Mouse (Mus musculus): ENCODE results near the gene Anp32e.
"Not testable (repeated sequence)": the region's sequence is repeated elsewhere in the genome, so short reads cannot be mapped to it uniquely, and the experiment has no call there.

The Anp32e gene

DNA sequence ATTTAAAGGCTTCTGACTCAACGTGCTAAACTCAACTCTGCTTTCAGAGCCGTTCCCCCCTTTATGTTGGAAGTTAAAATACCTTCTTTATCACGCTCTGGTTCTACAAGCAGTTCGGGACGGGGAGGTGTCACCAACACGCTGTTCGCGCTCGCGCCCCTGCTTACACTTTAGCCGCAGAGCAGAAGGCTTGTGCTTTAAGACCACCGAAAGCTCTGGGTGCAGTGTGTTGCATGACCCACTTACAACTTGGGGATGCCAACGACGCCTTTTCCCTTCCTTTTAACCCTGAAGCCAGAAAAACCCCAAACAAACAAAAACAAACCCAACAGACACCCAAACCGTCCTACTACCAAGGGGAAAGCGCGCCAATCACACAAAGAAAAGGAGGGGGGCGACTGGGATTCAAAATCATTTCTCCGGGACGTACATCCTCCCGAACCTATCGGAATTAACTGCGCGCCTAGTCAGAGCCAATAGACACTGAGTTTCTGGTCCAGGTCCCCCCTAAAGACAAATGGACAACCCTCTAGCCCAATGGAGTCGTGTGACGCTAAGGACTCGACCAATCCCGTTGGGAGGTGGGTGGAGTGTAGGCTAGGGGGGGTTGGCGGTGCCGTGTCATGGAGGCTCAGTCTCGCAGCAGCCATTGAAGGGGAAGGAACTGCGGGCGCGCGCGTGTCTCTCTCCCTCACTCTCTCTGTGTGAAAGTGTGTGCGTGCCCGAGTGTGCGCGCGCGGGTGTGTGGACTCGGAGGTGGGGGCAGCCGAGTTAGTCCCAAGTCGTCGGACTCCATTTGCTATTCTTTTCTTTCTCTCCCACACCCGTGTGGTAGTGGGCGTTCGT, at the start of gene Anp32e:
Gene Anp32e, plus strand, starts transcription at position 589 of the 846 bp plus-strand sequence.
- DNase-seq: peak; percentile 98

DNA sequence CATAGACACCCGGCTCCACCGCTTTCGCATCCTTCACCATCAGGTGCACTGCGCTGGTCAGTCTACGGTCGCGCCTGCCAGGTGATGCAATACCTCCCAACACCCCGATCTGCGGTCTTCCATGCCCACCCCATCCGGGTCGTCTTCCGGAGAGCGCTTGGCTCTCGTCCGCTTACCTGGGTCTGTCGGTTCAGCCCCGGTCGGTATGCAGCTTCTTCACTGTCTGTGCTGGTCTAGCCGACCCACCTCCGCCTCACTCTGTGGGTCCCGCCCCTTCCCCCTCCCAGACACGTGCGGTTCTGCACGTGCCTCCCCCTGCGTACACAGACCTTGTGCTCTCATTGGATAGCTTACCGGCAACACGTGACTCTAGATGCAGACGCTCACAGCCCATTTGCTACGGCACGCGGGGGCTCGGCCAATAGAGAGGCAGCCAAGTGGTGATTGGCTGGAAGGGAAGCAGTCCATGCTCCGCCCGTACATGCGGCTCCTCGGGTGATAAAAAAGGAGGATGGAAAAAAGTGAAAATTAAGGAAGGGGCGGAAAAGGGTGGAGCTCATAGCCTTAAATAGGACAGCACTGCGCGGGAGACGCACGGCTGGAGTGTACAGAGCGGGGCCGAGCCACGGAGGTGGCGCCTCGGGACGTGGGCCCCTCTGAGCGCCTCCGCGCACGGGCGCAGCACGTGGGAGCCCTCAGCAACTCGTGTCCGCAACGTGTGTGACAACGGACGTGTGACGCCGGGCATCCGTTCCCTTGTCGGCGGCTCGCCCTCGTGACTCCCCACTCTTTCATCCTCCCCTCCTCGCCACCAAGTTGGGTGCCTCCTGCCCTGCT, 46.8 kb upstream of the Anp32e start, which contains the start of gene Ciart:
Gene Ciart, minus strand, starts transcription at position 273 of the 837 bp plus-strand sequence.
- peak; percentile 99 for DNase-seq

DNA sequence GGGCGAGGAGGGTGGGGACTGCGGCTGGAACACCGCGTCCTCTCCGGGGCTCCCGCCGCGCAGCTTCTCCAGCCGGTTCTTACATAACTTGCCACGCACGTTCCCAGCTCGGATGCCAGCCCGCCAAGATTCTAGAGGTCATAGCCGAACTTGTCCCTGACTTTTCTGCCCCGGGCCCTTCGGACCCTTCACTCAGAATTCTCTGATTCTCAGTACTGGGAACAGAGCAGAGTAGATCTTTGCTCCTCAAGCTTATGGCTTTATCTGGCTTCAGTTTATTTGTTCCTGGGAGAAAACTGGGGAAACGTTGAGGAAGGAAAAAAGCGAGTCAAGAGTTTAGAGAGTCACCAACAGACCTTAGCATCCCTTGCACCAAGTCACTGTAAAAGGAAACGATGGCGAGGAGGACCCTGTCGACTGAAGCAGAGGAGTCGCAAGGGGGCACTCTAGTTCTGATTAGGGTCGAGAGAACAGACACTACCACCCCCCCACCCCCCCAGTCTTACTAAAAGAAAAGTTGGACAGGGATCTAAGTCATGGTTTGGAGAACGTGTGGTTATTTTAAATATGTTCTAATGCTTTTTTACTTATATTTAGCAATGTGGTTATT, 46.1 kb upstream of the Anp32e start:
- peak; percentile 87 for DNase-seq

DNA sequence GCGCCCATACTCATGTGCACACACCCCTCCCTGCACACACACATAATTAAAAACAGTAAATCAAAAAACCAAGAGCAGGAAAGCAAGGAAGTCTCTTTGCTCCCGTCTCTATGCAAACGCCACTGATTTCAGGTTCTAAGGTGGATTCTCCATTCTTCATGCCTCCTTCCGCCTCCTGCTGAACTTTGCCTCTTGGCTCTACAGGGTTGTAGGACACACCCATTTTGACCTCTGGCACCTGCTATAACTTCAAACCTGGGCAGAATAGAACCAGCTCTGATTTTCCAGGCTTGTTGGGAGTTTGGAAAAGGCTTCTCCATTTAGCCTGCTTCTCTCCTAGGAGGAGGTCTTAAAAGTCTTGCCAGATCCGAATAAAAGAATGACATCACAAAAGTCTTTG, 44.6 kb upstream of the Anp32e start:
- DNase-seq: no peak

DNA sequence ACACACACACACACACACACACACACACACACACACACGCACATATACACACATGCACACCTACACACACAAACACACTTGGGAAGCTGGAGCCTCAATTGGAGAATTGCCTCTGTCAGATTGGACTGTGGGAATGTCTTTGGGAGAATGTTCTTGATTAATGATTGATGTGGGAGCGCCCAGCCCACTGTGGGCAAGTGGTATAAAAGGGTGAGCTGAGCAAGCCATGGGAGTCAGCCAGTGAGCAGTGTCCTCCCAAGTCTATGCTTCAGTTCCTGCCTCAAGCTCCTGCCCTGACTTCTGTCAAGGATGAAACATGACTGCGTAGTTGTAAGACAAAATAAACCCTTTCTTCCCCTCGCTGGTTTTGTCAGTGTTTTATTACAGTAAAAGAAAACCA, 41.5 kb upstream of the Anp32e start:
- no peak for DNase-seq

DNA sequence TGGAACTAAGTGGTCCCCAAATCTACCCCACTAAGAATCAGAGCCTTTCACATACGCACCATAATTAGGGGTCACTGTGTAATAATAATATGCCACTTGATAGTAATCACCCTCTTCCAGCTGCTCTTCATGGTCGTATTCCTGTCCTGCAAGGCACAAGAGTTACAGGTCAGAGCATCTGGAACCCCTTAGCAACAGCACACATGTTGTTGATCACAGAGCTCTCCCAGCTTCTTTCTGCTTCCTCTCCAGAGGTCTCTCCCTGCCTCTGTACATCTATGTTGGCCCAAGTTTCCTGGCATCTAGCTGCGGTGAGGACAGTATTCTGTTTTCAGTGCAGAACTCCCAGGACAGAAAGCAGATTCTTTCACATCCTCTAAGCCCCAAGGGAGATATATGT, 39.4 kb upstream of the Anp32e start:
- DNase-seq: no peak

DNA sequence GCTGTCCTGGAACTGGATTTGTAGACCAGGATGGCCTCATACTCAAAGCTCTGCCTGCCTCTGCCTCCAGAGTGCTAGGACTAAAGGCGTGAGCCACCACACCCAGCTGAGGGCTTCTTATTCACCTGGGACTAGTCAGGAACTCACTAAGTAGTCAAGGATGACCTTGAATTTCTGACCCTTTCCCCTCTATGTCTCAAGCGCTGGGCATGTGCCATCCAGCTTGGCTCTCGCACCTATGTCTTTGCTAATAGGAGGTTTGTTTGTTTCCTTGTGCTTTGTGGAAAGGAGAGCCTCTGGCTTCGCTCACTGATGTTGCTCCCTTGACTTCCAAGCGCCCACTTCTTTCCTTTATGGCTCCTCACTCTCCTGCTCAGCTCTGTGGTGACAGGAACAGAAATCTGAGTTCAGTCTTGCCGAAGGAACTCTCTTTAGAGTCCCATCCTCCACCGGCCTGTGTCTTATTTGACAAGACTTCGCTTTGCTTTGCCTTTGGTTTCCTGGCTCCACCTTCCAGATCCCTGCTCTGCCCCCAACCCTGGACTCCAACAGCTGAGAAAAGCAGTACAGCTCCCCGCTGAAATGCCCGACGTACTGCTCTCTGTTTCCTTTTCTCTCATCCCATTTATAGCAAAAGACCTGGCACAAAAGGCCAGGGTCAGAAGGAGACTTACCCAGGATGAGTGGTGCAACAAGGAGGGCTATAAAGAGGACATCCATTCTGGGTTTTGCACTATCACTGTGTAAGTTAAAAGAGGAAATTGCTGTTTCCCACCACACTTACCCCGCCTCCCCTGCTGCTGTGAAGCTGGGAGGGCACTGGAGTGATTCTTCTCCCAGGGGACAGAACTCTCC, 37.6 kb upstream of the Anp32e start, which contains the start of gene BC028528:
Gene BC028528, minus strand, starts transcription at position 795 of the 855 bp plus-strand sequence.
- DNase-seq: no peak

DNA sequence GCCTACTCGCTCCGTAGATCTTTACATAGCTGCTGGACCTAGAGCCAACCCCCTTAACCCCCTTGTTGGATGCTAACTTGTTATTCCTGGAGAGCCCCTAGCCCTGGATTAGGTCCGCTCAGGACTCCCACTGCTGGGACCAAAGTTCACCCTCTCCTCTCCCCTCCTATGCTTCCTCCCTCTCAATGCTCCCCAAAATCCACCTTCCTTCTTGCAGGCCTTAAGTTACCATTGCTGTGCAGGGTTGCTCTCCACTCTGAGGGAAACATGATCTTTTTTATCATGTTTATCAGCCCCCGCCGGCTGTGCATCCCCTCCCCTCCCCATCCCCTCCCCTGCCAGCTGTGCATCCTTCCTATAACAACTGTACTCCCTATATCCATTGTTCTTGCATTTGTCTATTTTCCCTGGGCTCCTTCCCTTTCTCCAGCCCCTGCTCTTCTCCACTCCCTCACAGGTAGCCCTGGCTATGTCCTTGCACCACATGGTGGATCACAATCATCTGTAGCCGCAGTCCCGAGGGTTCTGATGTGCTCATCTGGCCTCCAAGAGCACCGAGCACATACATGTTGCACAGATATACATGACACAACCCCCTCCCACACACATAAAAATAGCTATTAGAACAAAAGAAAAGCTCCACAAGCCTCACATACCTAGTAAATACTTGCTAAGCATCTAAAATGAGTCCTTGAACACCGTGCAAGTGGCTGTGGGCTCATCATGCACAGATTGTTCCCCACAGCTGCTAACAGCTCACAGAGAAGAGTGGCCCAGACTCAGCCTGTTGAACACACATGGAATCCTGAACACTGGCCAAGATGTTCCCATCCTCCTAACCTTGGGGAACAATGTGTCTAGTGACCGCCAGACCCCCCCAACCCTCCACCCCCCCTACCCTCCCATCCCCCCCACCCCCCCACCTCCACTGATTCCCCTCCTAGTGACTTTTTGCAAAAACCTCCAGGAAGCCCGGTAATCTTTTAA, 36.7 kb upstream of the Anp32e start:
- no peak for DNase-seq

DNA sequence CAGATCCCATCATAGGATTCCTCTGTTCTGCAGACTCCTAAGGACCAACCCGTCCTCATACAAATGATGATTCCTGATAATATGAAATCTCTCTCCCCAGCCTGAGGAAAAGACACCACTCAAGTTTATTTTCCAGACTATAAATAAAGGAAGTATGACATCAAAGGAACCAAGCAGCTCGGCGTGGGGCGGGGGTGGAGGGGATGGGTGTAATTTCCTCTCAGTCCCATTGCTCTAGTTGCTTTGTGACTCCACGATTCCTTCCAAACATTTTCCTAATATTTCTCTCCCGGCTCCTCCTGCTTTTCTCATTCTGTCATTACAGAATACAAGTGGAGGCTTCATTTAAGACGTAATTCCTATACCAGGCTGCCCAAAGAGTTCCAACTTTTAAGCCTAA, 35.9 kb upstream of the Anp32e start:
- DNase-seq: no peak

DNA sequence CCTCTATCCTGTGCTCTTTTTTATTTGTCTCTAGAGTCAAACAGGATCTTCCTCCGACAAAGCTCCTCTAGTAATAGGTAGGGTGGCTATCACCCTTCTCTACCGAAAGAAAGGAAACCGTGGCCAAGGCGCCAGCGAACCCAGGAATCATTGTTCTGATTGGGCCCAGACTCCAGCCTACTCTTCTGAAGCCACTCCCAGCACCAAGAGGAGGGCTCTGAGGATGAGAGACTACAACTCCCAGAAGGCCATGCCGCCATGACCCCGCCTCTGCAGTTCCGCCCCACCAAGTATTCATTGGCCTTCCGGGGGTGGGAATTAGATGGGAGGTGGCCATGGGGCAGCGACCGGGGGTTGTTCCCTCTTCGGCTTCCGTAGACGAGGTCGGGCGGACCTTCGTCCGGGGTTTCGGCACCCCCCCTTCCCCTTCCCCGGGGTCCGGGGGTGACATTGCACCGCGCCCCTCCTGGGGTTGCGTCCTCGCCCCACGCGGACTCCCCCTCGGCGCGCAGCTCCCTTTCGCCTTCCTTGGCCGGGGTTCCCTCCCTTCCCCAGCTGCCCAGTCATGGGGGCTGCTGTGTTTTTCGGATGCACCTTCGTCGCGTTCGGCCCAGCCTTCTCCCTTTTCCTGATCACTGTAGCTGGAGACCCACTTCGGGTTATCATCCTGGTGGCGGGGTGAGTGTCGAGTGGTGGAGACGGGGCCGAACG, 35.3 kb upstream of the Anp32e start, which contains the start of gene Aph1a:
Gene Aph1a, plus strand, starts transcription at position 364 of the 711 bp plus-strand sequence.
- DNase-seq: peak; percentile 98

DNA sequence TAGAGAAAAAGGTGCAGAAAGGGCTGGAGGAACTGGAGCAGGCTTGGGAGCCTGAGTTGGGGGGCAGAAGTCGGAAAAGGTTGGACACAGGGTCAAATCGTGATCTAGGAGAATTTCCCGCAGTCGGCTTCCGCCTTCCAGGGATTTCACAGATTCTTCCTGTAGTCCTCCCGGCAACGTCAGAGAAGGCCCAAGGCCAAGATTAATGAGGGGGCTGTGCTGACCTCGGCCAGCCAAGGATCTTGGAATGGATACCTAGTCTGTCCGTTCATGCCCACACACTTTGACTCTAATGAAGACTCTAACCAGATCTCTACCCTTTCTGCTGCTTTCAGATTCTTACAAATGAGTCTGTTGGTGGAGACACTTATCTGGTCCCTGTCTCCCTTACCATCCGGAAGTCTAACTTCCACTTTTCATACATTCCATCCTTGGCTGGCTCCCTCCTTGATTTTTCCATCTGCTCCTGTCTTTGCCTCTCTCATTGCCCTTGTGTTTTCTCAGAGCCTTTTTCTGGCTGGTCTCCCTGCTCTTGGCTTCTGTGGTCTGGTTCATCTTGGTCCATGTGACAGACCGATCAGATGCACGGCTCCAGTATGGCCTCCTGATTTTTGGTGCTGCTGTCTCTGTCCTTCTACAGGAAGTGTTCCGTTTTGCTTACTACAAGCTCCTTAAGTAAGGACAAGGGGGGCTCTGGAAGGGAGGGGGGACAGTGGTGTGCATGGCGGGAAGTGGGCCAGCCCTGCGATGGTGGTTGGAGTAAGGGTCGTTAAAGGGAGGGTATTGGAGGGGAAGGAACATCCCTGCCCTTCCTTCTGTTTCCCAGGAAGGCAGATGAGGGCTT, 34.5 kb upstream of the Anp32e start:
- DNase-seq: no peak

DNA sequence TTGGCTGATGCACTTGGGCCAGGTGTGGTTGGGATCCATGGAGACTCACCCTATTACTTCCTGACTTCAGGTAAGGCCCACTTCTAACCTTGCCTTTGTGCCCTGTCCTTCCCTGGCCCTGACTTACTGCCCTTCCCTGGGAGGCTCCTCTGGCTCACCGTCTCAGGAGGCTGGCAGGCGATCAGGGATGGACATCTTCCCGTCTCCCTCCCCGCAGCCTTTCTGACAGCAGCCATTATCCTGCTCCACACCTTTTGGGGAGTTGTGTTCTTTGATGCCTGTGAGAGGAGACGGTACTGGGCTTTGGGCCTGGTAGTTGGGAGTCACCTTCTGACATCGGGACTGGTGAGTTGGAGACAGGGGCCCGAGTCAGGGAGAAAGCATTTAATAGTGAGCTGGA, 33.5 kb upstream of the Anp32e start:
- DNase-seq: not testable (repeated sequence)

DNA sequence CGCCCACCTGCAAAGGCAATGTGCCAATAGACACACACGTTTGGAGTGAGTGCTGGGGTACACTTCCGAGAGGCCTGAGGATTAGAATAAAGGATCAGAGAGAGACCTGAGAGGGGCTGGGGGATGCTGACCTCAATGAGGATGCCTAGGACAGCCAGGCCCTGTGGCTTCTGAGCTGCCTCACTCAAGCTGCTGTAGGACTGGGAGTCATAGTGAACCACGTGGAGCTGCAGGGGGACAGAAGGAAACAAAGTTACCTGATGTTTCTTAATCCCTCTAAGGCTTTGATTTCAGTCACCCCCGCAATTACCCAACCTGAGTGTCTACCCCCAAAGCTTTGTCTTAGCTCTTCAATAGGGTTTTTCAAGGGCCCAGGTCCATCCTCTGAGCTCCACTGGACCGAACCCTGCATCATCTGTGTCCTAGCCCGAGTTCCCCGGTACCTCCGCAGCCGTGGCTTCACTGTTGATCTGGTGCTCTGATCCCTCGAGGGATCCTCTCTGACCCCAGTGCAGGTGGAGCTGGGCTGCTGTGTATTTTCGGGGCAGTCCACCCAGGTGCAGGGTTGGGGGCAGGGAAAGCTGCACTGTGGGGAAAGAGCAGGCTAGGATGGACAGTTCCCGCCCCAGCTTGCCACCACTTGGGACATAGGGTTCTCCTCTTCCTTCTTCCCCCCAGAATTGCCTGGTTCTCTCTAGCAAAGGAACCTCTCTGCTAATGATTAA, 29.1 kb upstream of the Anp32e start:
- DNase-seq: no peak

DNA sequence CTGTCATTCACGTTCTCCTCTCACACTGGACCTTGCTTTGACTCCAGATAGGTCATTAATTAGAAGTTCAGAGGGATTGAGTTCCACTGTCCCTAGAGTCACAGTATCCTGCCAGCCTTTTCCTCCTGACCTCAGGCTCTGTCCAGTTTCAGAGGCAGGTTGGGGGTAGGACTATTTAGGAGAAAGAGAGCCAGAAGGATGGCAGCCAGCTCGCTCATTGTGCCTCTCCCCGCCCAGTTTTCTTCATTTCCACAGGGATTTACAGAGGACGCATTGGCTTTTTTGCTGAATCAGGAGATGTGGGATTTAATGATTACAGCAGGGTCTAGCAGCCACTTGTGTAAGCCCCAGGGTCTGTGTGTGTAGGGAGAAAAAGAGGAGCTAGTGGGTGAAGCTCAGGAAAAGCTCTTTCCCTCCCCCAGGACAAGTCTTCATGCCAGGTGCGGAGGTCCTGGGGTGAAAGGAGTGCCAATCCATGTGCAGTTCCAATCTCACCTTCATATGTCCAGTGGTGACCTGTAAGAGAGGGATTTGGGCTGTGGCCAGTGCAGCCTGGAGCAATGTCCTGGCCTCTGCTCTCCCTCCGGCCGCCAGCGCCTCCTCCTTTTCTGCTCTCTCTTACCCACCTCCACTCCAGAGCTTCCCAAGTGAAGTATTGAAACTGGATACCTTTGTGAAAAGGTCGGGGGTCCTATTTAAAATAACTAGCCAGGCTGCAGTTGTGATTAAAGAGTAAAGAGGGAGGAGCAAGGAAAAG, 27.3 kb upstream of the Anp32e start:
- DNase-seq: no peak

DNA sequence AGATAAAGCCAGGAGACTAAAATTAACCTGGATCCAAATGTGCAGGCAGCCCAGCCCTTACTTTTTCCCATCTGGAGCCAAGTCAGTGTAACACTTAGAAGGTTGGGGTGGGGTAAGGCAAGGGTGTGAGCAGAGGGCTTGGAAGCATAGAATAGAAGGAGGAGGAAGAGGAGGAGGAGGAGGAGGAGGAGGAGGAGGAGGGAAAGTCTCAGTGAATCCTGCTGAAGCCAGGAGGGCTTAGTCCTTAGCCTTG, 26.7 kb upstream of the Anp32e start:
- DNase-seq: no peak

DNA sequence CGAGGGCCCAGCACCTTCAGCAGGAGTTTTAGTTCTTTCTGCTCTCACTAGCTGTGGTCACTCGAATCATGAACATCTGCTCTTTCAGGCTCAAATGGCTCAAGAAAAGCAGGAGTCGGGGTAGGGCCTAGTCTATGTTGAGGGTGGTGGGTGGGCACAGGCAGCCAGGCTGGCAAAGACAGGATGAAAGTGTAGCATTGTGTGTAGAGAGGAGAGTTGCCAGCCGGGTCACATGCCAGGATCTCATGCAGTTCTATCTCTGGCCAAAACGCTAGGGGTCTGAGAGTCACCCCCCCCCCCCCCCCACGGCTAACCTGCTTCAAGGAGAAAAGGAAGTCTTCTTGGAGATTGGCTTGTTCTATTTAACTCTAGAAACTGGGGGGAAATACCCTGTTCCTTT, 26.4 kb upstream of the Anp32e start:
- DNase-seq: no peak

DNA sequence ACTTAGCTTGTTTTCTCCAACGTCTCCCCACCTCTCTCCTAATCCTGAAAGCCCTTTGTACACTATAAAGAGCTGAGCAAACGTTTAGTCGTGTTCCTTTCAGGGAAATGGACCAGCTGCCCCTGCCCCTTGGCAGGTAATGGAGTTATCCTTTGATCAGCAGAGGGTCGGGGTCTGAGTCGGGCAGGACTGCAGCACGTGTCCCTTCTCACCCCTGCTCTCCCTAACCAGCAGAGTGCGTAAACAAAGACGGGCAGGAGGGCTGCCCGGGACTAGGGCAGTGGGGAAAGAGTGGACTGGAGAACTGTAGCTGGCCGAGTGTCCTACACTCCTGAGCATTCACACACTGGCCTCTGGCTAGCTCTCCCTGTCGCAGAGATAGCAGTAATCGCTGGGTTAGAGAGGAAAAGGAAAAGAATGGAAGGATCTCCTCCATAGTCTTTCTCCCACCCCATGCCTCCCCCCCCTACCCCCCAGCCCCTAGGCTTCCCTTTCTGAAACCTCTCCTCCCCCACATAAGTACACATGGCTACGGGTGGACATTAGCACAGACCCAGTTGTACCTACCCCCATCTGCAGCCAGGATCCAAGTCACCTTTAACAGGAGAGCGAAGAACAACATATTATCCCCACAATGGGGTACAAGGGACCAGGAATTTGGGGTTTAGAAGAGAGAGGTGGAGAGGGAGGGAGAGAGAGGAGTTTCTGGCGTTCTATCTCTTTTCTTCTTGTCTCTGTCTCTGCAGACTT, 25.1 kb upstream of the Anp32e start:
- DNase-seq: no peak

All from layer of hippocampus, adult 9-11 months (tissue).